Mouse (Mus musculus) adrenal gland, postnatal 4 days (tissue): ENCODE measurements around the gene Zfp965. TPM values are rescaled to one million over a fixed set of nuclear protein-coding genes. Genes with fewer than 3 reads are reported as not detected.
"Not testable (repeated sequence)": the region's sequence is repeated elsewhere in the genome, so short reads cannot be mapped to it uniquely, and the experiment has no call there.

Source experiments
- DNase-seq, 2 experiments: peaks; one replicate each; pipeline ENCODE4 v3.0.0; 2021 to 2022; ENCODE audit warnings: low spot score in 2 of 2, mixed read lengths in 2 of 2
- long read RNA-seq, 2 experiments: library from polyadenylated mRNA; stranded (forward); transcript quantifications; one replicate each; pipeline ENCODE4 v2.0.0; 2021
- total RNA-seq, 2 experiments: library from RNA; stranded (reverse); gene quantifications; 2 replicates each; pipeline ENCODE4 v1.2.3; 2021

Zfp965 gene
- total RNA-seq: 1 to 10 TPM; 3.3 to 4.0 TPM
- long read RNA-seq, experiment 1, partial matches to known transcripts: 0 of 2 reads
- long read RNA-seq, experiment 1, other reads (novel, unspliced or antisense): 0 of 2 reads
- long read RNA-seq, experiment 2, partial matches to known transcripts: 0 of 2 reads
- long read RNA-seq, experiment 2, other reads (novel, unspliced or antisense): 0 of 2 reads

- not testable (repeated sequence) for DNase-seq
Measured at GRCm38 (mm10) chr2:175469685-175470084, at the start of gene Zfp965. Gene Zfp965 (plus strand): TSS chr2:175469985.

DNA sequence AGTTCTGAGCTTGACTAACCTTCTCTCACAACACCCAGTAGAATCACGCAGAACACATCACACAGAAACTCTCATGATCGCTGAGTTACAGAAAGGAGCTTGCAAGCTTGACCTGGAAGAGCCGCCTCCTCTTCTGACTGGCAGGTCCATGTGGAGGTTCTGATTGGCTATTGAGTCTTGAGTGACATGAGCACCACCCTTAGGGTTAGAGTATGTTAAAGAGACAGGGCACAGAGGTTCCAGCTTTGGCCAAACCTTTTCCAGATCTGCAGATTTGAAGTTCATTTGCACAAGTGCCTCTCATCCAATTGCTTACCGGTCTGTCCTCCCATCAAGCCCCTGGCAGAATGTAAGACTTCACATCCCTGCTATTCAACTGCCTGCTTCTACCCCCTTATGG lies 34.1 kb upstream of the Zfp965 start, which contains the start of gene Gm4724:
Gene Gm4724 (minus strand): TSS at position 101 of the 400 bp plus-strand sequence.
- DNase-seq: not testable (repeated sequence)

Other genes starting within 250 kb of the Zfp965 start
- gene Gm14440, start 194.9 kb upstream of the Zfp965 start, total RNA-seq: 1 to 10 TPM in 1 of 2 experiments, under 1 TPM in 1; 0.11 to 3.1 TPM
- gene Gm4631, start 131.8 kb upstream of the Zfp965 start, total RNA-seq: 10 to 100 TPM; 40.1 to 42.1 TPM
- gene Zfp968, start 97.5 kb upstream of the Zfp965 start, total RNA-seq: 1 to 10 TPM; 3.6 to 8.6 TPM
- 1 to 10 TPM; 3.8 to 6.9 TPM for gene Gm4724, start 34.2 kb upstream of the Zfp965 start, total RNA-seq
- gene Gm11007, start 174.0 kb downstream of the Zfp965 start, total RNA-seq: not detected
- gene Zfp969, start 233.7 kb downstream of the Zfp965 start, total RNA-seq: not detected